Mouse (Mus musculus): ENCODE results near the gene Prkar1a.
"Not testable (repeated sequence)": the region's sequence is repeated elsewhere in the genome, so short reads cannot be mapped to it uniquely, and the experiment has no call there.

Gene Prkar1a

GRCm38 (mm10) chr11:109648510-109648909, 695 bp upstream of the Prkar1a start:
- no peak for DNase-seq

GRCm38 (mm10) chr11:109649975-109650701, 933 bp downstream of the Prkar1a start:
- DNase-seq: peak; percentile 92

GRCm38 (mm10) chr11:109650788-109651565, 1.8 kb downstream of the Prkar1a start:
- peak; percentile 95 for DNase-seq

GRCm38 (mm10) chr11:109651566-109652024, 2.4 kb downstream of the Prkar1a start:
- no peak for DNase-seq

DNA sequence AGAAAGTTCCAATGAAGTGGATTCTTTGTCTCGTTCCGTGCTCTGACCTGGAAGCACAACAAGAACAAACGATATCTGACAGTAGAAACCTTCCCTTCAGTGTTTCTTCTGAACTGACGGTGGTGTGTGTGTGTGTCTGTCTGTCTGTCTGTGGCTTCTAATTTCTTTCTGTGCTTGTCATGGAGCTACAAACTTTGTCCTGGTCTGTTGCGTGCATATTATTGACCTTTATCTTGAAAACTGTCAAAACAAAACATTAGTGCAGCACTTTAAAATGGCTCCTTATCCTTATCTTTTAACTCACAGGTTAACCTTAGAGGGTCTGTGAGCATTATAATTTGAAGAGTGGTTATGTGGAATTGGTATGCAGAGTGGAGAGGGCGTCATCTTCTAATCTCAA, 3.3 kb downstream of the Prkar1a start:
- no peak for DNase-seq

- DNase-seq: no peak
These were observed 4.0 kb downstream of the Prkar1a start for GRCm38 (mm10) chr11:109653201-109653600.

DNA sequence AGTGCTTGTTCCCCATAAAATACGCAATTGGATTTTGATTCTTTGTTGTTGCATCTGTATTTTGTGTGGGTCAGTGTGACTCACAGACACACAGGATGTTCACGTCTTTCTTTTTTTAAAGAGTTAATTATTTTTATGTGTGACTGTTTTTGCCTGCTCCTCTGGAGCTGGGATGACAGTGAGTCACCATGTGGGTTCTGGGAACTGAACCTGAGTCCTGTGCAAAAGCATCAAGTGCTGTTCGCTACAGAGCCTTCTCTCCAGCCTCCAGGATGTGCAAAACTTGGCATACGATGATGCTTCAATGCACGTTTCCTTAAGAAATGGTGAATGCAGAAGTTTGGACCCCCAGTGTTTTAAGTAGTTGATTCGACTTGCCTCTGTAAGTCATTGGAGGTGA, 5.4 kb downstream of the Prkar1a start:
- no peak for DNase-seq

- DNase-seq: no peak
These were observed 7.0 kb downstream of the Prkar1a start for GRCm38 (mm10) chr11:109656232-109656631.

DNA sequence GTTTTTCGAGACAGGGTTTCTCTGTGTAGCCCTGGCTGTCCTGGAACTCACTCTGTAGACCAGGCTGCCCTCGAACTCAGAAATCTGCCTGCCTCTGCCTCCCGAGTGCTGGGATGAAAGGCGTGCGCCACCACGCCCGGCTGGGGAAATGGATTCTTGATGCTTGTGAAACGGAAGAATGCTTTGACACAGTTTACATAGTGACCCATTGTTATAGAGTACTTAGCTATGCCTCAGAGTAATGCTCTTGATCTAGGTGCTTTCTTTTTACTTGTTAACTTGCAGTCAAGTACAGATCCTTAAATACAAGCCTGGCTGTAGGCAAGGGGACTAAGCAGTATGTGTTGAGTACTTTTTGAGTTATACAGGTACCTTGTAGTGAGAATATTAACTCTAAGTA, 11.3 kb downstream of the Prkar1a start:
- not testable (repeated sequence) for DNase-seq

DNA sequence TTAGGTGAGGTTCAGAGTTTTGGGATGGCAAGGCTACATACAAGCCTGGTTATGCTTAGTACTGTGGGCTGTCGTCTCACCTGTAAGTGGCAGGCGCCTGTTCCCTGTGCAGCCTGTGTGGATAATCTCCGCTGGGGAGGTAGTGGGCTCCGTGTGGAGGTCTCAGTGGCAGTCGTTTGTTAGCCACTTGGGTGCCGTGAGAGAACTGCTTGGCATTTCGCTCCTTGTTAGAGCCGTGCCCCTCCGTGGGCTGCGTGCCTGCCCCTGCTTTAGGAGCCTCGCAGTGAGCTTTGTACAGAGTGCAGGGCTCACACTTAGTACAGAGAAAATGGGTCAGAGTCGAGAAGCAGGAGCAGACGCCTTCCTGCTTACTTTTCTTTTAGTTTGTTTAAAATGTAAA, 15.1 kb downstream of the Prkar1a start:
- DNase-seq: no peak

GRCm38 (mm10) chr11:109665424-109665823, 16.2 kb downstream of the Prkar1a start:
- no peak for DNase-seq

GRCm38 (mm10) chr11:109666411-109666810, 17.2 kb downstream of the Prkar1a start:
- no peak for DNase-seq

DNA sequence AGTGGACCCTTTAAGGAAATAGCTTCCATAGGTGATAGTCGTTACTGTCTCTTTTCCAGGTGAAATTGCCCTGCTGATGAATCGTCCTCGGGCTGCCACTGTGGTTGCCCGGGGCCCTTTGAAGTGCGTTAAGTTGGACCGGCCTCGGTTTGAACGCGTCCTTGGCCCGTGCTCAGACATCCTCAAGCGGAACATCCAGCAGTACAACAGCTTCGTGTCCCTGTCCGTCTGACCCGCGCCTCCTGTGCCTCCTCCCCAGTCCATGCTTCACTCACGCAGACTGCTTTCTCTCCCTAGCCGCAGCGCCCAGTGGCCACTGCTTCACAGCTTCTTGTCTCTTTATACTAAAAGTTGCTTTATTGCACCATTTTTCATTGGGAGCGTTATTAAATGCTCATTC, 18.2 kb downstream of the Prkar1a start:
- DNase-seq: no peak

GRCm38 (mm10) chr11:109668115-109668725, 19.0 kb downstream of the Prkar1a start:
- no peak for DNase-seq

GRCm38 (mm10) chr11:109669149-109669708, 20.0 kb downstream of the Prkar1a start:
- DNase-seq: no peak

DNA sequence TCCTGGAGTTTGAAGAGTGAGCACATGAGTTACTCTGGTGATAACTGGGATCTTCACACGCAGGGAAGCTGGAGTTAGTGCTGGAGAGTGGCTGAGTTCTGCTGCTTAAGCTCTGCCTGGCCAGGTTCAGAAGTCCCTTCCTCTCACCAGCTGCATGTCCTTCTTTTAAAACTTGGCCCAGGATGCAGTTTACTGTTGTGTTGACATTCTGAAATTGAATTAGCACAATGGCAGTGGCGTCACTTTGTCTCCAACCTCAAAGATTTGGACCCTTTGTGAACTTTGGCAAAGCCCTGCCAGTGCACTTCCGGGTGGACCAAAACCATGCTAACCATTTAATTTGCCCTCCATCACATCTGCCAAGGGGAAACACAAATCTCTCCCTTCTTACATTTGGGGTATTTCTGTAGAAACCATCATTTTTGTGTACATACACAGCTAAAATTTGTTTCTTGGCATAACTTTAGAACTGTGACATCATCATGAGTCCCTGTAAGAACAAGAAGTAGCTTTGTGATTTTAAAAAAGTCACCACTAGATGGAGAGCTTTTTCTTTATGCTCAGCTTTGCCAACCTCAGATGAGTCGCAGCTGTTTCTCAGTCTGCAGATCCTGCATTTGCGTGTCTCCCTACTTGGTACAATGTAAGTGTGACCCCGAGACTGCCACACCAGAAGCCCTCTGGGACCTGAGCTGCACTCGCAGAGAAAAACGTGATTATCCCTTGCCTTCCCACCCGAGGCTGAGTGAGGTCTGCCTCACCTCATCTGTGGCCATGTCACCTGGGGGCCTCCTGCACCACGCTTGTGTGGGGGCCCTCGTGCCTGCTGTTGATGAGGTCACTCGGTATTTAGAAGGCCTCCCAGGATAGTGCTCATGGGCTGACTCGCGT, 21.1 kb downstream of the Prkar1a start:
- DNase-seq: no peak

DNA sequence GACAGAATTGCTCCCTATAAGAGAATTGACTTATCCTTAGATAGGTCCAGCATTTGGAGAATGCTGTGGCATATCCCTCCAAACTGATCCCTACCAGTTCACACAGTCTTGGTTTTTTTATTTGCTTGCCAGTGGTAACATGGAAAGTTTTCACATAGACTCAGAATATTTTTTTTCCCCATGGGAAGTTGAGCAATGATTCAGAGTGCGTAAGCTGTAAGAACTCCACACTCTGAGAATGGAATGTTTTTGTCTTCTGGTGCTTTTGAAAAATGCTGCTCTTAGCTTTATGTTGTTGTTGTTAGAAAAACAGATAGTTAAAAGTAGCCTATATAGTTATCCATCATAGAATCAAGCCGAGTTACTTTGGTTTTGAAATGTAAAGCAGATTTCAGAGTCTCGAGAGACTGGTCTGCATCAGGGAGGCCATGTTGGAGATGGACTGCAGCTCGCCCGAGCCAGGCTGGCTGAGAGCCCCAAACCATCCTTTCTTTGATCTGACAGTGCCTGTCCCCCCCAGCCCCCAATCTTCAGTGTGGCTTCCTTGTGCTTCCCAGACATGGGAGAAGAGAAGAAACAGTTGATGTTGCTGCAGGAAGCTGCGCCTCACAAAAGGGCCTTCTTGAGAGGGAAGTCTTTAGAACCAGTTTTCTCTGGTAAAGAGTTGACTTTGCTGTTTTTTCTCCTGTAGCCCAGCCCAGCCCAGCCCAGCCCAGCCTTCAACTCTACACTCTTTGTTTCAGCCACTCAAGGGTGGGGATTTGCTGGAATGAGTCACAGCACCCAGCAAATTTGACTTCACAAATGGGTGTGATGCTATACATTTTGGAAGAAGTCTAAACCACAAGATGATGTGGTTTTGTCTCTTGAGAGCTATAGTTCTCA, 22.2 kb downstream of the Prkar1a start:
- DNase-seq: no peak

GRCm38 (mm10) chr11:109672021-109672324, 22.8 kb downstream of the Prkar1a start:
- DNase-seq: no peak

DNA sequence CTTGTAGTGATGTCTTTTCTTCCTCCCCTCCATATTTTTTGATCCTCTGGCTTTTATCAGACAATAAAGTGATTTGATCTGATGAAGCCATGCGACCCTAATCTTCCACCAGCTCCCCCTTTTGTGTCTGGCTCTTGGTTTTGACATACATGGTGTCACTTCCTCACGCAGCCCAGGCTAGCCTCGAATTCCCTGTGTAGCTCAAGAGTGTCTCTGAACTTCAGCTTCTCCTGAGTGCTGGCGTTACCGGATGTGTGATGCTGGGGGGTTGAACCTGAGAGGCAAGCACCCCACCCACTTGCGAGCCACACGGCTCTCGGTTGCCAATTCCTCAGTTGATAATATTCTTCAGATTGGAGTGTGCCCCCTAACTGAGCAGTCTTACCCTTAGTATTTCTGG, 23.2 kb downstream of the Prkar1a start:
- no peak for DNase-seq

- DNase-seq: no peak
These were observed 23.9 kb downstream of the Prkar1a start for GRCm38 (mm10) chr11:109672881-109673739.

Measured in right cerebral cortex, adult 18-20 months (tissue).